Mouse (Mus musculus): ENCODE measurements around the gene Ttf2.

The Ttf2 gene

GRCm38 (mm10) chr3:100969176-100969917 is at the start of gene Ttf2:
TSS of gene Ttf2 (minus strand) at chr3:100969663.
- peak; percentile 97 for DNase-seq (ENCODE audit: low spot score)

DNA sequence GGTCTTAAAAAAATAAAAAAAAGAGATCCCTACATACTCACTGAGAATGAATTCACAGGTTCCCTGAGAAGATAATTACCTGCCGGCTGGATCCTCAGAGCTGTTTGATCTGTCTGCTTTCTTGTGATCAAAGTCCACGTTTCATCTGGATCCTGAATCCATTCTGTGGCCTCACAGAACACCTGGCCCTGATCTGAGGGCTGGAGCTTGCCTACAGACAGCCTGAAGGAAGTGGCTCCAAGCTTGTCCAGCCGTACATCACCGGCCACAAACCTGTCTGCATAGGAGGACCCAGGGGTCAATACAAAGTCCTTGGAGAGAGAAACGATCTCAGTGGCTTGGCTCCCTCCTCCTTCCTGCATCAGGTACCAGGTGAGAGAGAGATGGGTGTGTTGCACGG is 49.0 kb upstream of the Ttf2 start:
- DNase-seq (ENCODE audit: low spot score) = no peak

- no peak for DNase-seq (ENCODE audit: low spot score)
Measured at GRCm38 (mm10) chr3:101016050-101016449, 46.6 kb upstream of the Ttf2 start.

- DNase-seq (ENCODE audit: low spot score) = no peak
Measured at GRCm38 (mm10) chr3:101015254-101015653, 45.8 kb upstream of the Ttf2 start.

DNA sequence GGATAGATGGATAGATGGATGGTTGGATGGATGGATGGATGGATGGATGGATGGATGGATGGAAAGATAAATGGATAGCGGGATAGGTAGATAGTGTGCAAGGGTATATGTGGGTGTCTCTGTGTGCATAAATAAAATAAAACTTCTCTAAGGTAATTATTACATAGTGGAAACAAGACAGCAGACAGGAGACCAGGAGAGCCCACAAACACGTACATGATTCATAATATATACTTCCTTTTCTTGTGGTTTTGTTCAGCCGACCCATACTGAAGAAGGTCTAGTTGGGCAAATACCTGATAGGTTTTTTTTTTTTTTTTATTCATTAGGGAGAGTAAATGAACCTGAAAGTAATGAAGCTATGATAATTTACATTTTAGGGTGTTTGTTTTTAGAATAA is 44.1 kb upstream of the Ttf2 start:
- no peak for DNase-seq (ENCODE audit: low spot score)

DNA sequence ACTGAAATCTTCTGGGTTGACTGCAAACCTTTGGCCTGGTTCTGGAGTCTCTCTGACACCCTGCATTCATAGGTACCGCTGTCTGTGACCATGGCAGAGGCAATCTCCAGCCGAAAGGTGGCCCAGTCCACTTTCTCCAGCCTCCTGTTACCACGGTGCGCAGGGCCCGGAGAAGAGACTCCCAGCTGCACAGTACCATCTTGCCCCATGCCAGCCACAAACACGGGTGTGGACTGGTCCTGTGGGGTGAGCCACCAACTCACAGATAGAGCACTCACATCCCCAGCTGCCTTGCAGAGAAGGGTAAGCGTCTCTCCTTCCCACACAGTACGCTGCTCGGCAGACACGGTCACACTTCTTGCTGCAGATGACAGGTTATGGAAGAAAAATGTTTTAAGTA is 43.5 kb upstream of the Ttf2 start:
- no peak for DNase-seq (ENCODE audit: low spot score)

- DNase-seq (ENCODE audit: low spot score) = no peak
Measured at GRCm38 (mm10) chr3:101012597-101012996, 43.1 kb upstream of the Ttf2 start.

- no peak for DNase-seq (ENCODE audit: low spot score)
Measured at GRCm38 (mm10) chr3:101012131-101012571, 42.7 kb upstream of the Ttf2 start.

DNA sequence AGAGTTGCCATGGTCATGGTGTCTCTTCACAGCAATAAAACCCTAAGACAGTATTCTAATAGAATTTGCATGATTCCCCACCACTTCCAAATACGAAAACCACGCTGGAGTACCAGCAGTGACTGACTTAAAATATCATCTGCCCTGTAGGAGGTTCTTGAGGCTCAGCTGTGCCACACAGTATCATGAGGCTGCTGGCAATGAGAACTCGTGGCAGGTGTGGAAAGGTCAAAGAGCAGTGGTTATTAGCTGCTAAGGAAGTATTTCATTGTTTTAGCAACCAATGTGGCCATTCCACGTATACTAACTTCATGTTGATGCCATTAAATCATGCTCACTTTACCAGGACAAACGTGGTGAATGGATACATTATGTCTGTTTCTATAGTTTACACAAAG is 41.7 kb upstream of the Ttf2 start:
- no peak for DNase-seq (ENCODE audit: low spot score)

- DNase-seq (ENCODE audit: low spot score) = no peak
Measured at GRCm38 (mm10) chr3:101010589-101011202, 41.2 kb upstream of the Ttf2 start.

GRCm38 (mm10) chr3:101007112-101007782 is 37.8 kb upstream of the Ttf2 start:
- no peak for DNase-seq (ENCODE audit: low spot score)

GRCm38 (mm10) chr3:101005392-101005791 is 35.9 kb upstream of the Ttf2 start:
- DNase-seq (ENCODE audit: low spot score) = no peak

GRCm38 (mm10) chr3:101003575-101004356 is 34.3 kb upstream of the Ttf2 start:
- no peak for DNase-seq (ENCODE audit: low spot score)

DNA sequence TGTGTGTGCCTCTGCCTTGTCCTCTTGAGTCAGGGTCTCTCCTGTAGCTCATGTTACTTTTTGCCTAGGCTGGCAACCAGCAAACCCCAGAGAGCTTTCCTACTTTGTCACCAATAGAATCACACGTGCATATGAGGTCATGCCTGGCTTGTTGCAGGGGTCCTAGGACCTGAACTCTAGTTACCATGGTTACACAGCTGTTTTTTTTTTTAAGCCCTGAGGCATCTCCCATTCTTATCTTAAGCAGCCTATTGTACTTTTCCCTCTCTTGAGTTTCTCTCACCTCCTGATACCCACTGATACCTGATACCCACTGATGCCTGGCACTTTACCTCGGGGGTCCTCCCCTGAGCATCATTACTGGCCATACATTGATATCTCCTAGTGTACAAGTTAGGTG is 30.3 kb upstream of the Ttf2 start:
- DNase-seq (ENCODE audit: low spot score) = no peak

- peak; percentile 81 for DNase-seq (ENCODE audit: low spot score)
Measured at GRCm38 (mm10) chr3:100998904-100999340, 29.5 kb upstream of the Ttf2 start.

DNA sequence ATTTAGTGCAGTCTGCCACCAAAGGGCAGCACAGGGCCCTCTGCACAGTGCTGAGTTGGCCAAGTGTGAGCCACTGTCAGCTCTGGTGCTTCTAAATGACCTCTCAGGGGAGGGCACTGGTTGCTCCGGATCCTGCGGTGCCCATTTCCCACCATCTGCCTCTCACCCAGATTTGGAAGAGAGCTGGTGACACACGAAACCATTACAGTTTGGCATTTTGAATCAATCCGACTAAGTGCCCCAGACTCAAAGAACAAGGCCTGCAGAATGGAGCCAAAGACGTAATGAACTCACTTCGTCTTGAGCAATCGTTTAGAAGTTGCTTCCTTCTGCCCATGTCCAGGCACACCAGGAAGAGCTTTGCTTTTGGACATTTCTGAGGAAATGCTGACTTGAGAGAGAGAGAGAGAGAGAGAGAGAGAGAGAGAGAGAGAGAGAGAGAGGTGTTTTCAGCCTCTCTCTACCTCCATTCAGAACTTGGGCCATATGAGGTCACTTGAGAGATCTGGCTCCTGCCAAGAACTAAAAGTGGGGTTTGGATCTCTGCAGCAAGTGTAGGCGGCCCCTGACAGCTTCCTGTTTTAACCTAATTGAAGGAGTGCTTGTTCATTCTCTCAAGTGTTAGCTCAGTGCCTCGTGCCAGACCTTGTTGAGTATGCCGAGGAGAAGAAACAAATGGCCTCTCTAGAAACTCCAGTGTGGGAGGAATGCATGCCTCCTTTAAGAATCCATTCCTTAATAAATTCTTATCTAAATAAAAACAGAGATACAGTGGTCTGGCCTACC is 28.5 kb upstream of the Ttf2 start:
- no peak for DNase-seq (ENCODE audit: low spot score)

GRCm38 (mm10) chr3:100994252-100994651 is 24.8 kb upstream of the Ttf2 start:
- no peak for DNase-seq (ENCODE audit: low spot score)

DNA sequence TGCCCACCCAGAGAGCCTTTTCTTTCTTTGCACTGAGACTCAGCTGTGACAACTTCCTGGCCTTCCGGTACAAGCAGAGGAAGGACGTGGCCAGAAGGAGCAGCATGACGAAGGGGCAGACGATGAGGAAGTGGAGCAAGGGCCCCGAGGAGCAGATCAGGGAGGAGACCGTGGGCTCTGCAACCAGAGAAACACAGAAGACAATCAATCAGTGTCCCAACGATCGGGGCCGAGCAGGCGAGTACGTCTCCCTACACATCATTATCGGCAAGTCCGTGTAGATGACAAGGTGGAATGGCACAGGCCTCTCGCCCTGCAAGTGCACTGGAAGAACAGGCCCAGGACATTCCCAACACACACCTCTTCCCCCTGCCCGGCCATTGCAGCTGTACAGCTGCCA is 24.3 kb upstream of the Ttf2 start:
- no peak for DNase-seq (ENCODE audit: low spot score)

- no peak for DNase-seq (ENCODE audit: low spot score)
Measured at GRCm38 (mm10) chr3:100993158-100993557, 23.7 kb upstream of the Ttf2 start.

GRCm38 (mm10) chr3:100990231-100990630 is 20.8 kb upstream of the Ttf2 start:
- DNase-seq (ENCODE audit: low spot score) = no peak

- DNase-seq (ENCODE audit: low spot score) = peak; percentile 53
Measured at GRCm38 (mm10) chr3:100989417-100989816, 20.0 kb upstream of the Ttf2 start.

- DNase-seq (ENCODE audit: low spot score) = no peak
Measured at GRCm38 (mm10) chr3:100979290-100979689, 9.8 kb upstream of the Ttf2 start.

All from testis, postnatal 10 days (tissue).